Mouse (Mus musculus): Measurements from ENCODE around the gene Olfr1434.
"Not testable (repeated sequence)": the region's sequence is repeated elsewhere in the genome, so short reads cannot be mapped to it uniquely, and the experiment has no call there.

The Olfr1434 gene

GRCm38 (mm10) chr19:12279554-12279953 lies at the start of gene Olfr1434:
Olfr1434 (plus strand) TSS chr19:12279854.
- DNase-seq (ENCODE audit: low spot score in 2 of 2) = no peak

GRCm38 (mm10) chr19:12232496-12232895 lies 47.2 kb upstream of the Olfr1434 start, which contains the start of gene Olfr1432:
Olfr1432 (minus strand) TSS chr19:12232596.
- DNase-seq (ENCODE audit: low spot score in 2 of 2) = not testable (repeated sequence)

DNA sequence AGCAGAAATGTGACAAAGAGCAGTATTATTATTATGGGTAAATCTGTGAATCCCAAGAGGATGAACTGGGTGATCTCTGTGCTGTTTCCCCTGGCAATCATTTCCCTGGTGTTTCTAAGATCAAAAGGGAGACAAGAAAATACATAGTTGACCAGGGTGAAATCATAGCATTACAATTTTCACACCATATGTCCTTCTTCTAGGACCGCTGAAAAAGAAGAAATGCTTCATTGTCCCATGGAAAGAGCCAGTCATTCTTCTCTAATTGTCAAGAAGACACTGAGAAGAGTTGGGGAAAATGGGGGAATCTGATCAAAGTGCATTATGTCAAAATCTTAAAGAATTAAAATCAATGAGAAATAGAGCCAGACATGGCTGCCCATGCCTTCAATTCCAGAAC lies 38.1 kb upstream of the Olfr1434 start, which contains the start of gene Olfr262:
Gene Olfr262, minus strand, starts transcription at position 101 of the 400 bp plus-strand sequence.
- DNase-seq (ENCODE audit: low spot score in 2 of 2) = no peak

- no peak for DNase-seq (ENCODE audit: low spot score in 2 of 2)
Measured at GRCm38 (mm10) chr19:12260732-12261131, 18.9 kb upstream of the Olfr1434 start, which contains the start of gene Olfr235. Olfr235 (plus strand) TSS chr19:12261032.

- DNase-seq (ENCODE audit: low spot score in 2 of 2) = no peak
Measured at GRCm38 (mm10) chr19:12292979-12293378, 13.3 kb downstream of the Olfr1434 start.

GRCm38 (mm10) chr19:12299030-12299429 lies 19.4 kb downstream of the Olfr1434 start, which contains the start of gene Olfr1436:
Olfr1436 (minus strand) TSS chr19:12299130.
- not testable (repeated sequence) for DNase-seq (ENCODE audit: low spot score in 2 of 2)

DNA sequence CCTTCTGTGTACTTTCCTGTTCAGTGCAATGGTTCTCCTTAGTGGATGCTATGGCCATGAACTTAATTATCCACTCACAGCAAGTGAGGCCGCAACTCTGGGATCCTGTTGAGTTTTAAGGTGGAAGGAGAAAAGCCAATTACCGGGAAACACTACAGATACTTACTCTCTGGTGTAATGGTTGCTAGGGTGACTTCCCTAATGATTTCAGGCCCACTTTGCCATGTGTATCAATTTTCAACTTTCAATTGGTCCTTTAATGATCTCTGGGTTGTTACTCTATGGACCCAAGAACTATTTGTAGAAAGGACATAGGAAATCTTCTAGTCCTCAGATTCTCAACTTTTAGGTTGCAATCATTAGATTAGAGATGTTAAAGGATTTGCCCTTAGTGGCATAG lies 45.3 kb downstream of the Olfr1434 start, which contains the start of gene Olfr1437:
Gene Olfr1437, minus strand, starts transcription at position 101 of the 400 bp plus-strand sequence.
- DNase-seq (ENCODE audit: low spot score in 2 of 2) = no peak

Measured in spleen, postnatal 10 days (tissue).